Mouse (Mus musculus): ENCODE results near the gene Aqp1. TPM values are rescaled to one million over a fixed set of nuclear protein-coding genes. Genes with fewer than 3 reads are reported as not detected.

Gene Aqp1
- polyA plus RNA-seq, 1 experiment from 2014 or later: 8.0 TPM

- no peak overlapping the region for H3K27ac ChIP-seq (ENCODE audit: low read depth, low read length)
- peaks cover 5% of the 10 kb centered on the region for H3K27me3 ChIP-seq (replicated peaks; ENCODE audit: control insufficient read depth, insufficient read depth, low read length)
- ATAC-seq (replicated peaks; ENCODE audit: low FRiP score) (no peak), DNase-seq (ENCODE audit: low spot score) (no peak)
- H3K4me2 ChIP-seq: no peak overlapping the region
- no peaks in the 10 kb centered on the region for H3K36me3 ChIP-seq (ENCODE audit: control insufficient read depth, insufficient read depth, low read length)
- no peak overlapping the region for H3K4me3 ChIP-seq (ENCODE audit: low read depth, low read length)
- H3K9me3 ChIP-seq (ENCODE audit: control insufficient read depth, low read length): no peaks in the 10 kb centered on the region
- WGBS: 85% methylated on average over 11 of the region's 11 CpGs
- no peak overlapping the region for H3K9ac ChIP-seq (ENCODE audit: low read depth, low read length)
- H3K4me1 ChIP-seq (replicated peaks; ENCODE audit: control insufficient read depth, insufficient read depth, low read length): no peaks in the 10 kb centered on the region; the same call in 1 of the 2 replicates
These were observed 60.4 kb downstream of the Aqp1 start for GRCm38 (mm10) chr6:55396622-55397041.

Small RNA genes within 50 kb of the gene (microRNA-seq; reads per million reads assigned to microRNA genes)
- not detected for gene Gm25458 (ENCODE audit: borderline number of aligned reads)

Other genes starting within 250 kb of the Aqp1 start
- 0.95 and 1.0 TPM in 2 replicates for gene Crhr2, start 203.4 kb upstream of the Aqp1 start, polyA plus RNA-seq (2014; fragmentation: Nextera tagmentation; extraction: Ambion mirVana)
- 0.58 and 1.0 TPM in 2 replicates for gene Inmt, start 161.4 kb upstream of the Aqp1 start, polyA plus RNA-seq (2014; fragmentation: Nextera tagmentation; extraction: Ambion mirVana)
- gene Mindy4, start 133.0 kb upstream of the Aqp1 start, polyA plus RNA-seq (2014; fragmentation: Nextera tagmentation; extraction: Ambion mirVana): 5.6 and 6.9 TPM in 2 replicates
- gene Ghrhr, start 39.9 kb downstream of the Aqp1 start, polyA plus RNA-seq (2014; fragmentation: Nextera tagmentation; extraction: Ambion mirVana): not detected in 2 replicates
- 0.33 and 0.78 TPM in 2 replicates for gene Adcyap1r1, start 115.5 kb downstream of the Aqp1 start, polyA plus RNA-seq (2014; fragmentation: Nextera tagmentation; extraction: Ambion mirVana)